Mouse (Mus musculus) midbrain, embryonic 12.5 days (tissue): ENCODE results near the gene Josd2. TPM values are rescaled to one million over a fixed set of nuclear protein-coding genes. Genes with fewer than 3 reads are reported as not detected.

ENCODE experiments used
- ATAC-seq: fragments of 200-750 bp; cut with Nextera tagmentation; 2 replicates; pipeline ENCODE4 v1.8.0; 2017; ENCODE audit warnings: low read depth, moderate TSS enrichment, moderate library complexity; ENCODE audit not compliant: low FRiP score
- H3K27ac ChIP-seq: fragments of 300-500 bp; sonication (generic); replicated peaks from 2 replicates; pipeline ENCODE4 v1.5.1; 2016; ENCODE audit warnings: mild to moderate bottlenecking
- H3K27me3 ChIP-seq: fragments of 300-500 bp; sonication (generic); 2 replicates; pipeline ENCODE4 v1.6.1; 2016; ENCODE audit warnings: mild to moderate bottlenecking
- H3K36me3 ChIP-seq: fragments of 300-500 bp; sonication (generic); 2 replicates; pipeline ENCODE4 v1.6.1; 2016
- H3K4me1 ChIP-seq: fragments of 300-500 bp; sonication (generic); 2 replicates; pipeline ENCODE4 v1.6.1; 2016
- H3K4me2 ChIP-seq: fragments of 300-500 bp; sonication (generic); replicated peaks from 2 replicates; pipeline ENCODE4 v1.6.1; 2016; ENCODE audit warnings: mild to moderate bottlenecking, moderate library complexity
- H3K4me3 ChIP-seq: fragments of 300-500 bp; sonication (generic); 2 replicates; pipeline ENCODE4 v1.5.1; 2016; ENCODE audit warnings: mild to moderate bottlenecking
- H3K9ac ChIP-seq: fragments of 300-500 bp; sonication (generic); replicated peaks from 2 replicates; pipeline ENCODE4 v1.6.1; 2016; ENCODE audit warnings: mild to moderate bottlenecking, moderate library complexity
- H3K9me3 ChIP-seq: fragments of 300-500 bp; sonication (generic); 2 replicates; pipeline ENCODE4 v1.6.1; 2016; ENCODE audit warnings: mild to moderate bottlenecking
- WGBS: fragments of 180-500 bp; shearing (Covaris S2); methylation state at CpG from one replicate; pipeline ENCODE4 v1.1.7; 2016; 5-methylcytosine and 5-hydroxymethylcytosine counted together
- polyA plus RNA-seq: library from polyadenylated mRNA; unstranded; fragments of >200 nt; fragmentation: Nextera tagmentation; extraction: Ambion mirVana; gene quantifications from 2 replicates; pipeline ENCODE4 v1.2.1, GENCODE M21; 2016

Gene Josd2
- polyA plus RNA-seq = 56.2 and 58.1 TPM in 2 replicates

DNA sequence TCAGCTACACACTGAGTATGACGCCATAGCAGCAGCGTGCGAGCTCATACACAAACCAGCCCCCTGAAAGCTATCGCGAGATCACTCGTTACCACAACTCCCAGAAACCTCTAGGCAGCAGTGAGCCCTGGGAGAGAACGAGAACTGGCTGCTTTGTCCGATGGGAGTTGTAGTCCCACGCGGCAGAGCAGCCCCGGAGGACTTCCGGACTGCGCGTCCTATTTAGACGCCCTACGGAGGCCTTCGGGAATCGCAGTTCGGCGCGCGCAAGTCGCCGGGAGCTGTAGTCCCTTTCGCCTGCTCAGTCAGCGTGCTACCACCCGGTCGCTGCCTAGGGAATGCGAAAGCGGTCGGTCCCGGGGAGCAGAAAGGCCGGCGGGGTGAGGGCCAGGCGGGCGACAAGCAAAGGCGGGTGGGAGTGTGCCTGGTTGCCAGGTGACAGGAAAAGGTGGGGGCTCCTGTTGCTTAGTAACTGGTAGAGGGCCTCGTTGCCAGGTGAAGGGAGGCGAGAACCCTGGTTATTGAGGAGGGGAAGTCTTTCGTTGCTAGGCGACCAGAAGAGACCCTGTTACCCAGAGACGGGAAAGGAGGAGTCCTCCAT lies at the start of gene Josd2:
Josd2 (plus strand) TSS at position 170 of the 601 bp plus-strand sequence.
- under 1% methylated on average over 42 of the region's 42 CpGs for WGBS
- peak within 1 kb of the TSS; percentile 49 for H3K4me3 ChIP-seq
- ATAC-seq = peak; percentile 92

DNA sequence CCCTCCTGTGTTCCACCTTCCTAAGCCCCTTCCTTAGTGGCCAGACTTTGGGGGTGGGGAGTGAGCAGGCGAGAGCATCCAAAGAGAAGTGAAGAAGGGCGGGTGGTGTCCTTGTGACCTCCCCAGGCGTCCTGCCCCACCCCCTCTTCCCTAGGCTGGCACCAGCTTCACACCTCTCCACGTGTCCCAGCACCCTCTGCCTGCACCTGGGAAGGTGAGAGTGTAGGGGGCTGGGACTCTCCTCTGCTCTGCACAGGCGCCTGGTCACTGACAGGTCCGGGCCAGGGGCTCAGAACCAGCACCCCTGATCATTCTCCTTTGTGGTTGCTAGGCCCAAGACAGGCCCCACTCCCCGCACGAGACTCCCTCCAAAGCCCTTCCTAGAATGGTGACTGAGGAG lies 40.1 kb upstream of the Josd2 start:
- no peaks in the 10 kb centered on the region for H3K9me3 ChIP-seq
- no peak for ATAC-seq
- peaks cover 9% of the 10 kb centered on the region; the same call in 1 of the 2 replicates for H3K27me3 ChIP-seq

More for the DNA sequence above, at the start of gene Josd2:
- Histone ChIP-seq H3K9me3 (no peaks in the 10 kb centered on the region), H3K27ac (peak within 1 kb of the TSS; percentile 89), H3K36me3 (peaks cover 11% of the 10 kb centered on the region), H3K9ac (peak within 1 kb of the TSS; percentile 52), H3K4me2 (peak within 1 kb of the TSS; percentile 61), H3K4me1 (peaks cover 50% of the 10 kb centered on the region), H3K27me3 (peaks cover 2% of the 10 kb centered on the region; the same call in 1 of the 2 replicates)

DNA sequence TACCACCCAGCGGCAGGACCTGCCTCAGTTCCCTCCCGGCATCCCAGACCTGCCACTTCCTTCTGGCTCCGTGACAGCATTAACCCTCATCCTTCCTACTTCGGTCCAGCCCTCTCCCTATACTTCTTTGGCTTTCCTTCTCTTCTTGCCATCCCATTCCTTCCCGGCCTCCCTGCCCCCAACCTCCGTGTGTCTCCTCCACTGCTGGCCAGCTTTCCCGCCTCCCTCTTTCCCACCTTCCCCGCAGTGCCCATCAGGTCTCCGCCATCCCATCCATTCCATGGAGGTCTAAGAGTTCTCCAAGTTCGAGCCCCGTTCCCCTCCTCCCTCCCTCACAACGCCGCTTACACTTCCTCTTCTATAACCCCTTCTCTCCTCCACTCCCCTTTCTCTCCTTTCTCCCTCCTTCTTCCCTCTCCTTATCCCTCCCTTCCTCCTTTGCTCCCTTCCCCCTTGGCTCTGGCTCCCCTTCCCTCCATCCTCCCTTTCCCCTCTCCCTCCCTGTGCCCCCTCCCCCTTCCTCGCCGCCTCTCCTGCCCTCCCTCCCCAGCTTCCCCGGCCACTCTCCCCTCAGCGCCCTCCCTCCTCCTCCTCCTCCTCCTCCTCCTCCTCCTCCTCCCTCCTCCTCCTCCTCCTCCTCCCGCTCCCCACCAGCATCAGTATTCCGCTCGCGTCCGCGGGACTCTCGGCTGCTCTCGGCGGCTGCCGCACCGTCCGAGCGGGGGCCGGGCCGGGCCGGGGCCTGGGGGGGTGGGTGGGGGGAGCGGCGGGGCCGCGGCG lies 39.4 kb upstream of the Josd2 start:
- Histone ChIP-seq H3K27me3 (peaks cover 9% of the 10 kb centered on the region; the same call in 1 of the 2 replicates), H3K9ac (peak overlapping the region; percentile 94), H3K36me3 (no peaks in the 10 kb centered on the region), H3K4me2 (peak overlapping the region; percentile 94), H3K27ac (peak overlapping the region; percentile 100), H3K4me3 (peak overlapping the region; percentile 81), H3K9me3 (no peaks in the 10 kb centered on the region), H3K4me1 (peaks cover 48% of the 10 kb centered on the region)
- WGBS = 1% methylated on average over 19 of the region's 38 CpGs
- ATAC-seq = peak; percentile 47

More for the DNA sequence above, 40.1 kb upstream of the Josd2 start:
- Histone ChIP-seq H3K4me3 (peak overlapping the region; percentile 81), H3K36me3 (no peaks in the 10 kb centered on the region), H3K4me1 (peaks cover 41% of the 10 kb centered on the region), H3K27ac (peak overlapping the region; percentile 100), H3K4me2 (peak overlapping the region; percentile 94), H3K9ac (peak overlapping the region; percentile 52)
- WGBS = 5% methylated on average over 8 of the region's 8 CpGs

DNA sequence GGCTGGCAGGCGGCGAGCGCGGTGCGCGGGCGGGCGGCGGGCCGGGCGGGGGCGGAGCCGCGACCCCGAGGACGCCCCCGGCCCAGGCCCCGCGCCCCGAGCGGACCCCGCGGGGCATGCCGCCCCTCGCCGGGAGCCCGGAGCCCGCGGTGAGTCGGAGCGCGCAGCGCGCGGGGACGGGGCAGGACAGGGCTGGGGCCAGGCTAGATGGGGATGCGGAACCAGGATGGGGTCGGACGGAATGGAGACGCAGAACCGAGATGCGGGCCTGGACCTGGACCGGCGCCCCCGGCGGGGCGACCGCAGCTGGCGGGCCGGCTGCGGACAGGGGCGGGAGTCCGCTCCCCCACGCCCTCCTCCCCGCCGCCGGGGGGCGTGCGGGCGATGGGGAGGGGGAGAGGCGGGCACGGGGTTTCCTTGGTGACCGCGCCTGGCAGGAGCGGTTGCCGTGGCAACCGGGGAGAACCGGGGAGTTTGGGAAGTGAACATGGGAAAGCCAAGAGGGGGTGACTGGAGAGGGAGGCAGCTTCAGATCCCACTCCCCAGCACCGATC lies 38.7 kb upstream of the Josd2 start, which contains the start of gene Lrrc4b:
Lrrc4b (plus strand) TSS at position 51 of the 554 bp plus-strand sequence.
- peak within 1 kb of the TSS; percentile 81 for H3K4me3 ChIP-seq

DNA sequence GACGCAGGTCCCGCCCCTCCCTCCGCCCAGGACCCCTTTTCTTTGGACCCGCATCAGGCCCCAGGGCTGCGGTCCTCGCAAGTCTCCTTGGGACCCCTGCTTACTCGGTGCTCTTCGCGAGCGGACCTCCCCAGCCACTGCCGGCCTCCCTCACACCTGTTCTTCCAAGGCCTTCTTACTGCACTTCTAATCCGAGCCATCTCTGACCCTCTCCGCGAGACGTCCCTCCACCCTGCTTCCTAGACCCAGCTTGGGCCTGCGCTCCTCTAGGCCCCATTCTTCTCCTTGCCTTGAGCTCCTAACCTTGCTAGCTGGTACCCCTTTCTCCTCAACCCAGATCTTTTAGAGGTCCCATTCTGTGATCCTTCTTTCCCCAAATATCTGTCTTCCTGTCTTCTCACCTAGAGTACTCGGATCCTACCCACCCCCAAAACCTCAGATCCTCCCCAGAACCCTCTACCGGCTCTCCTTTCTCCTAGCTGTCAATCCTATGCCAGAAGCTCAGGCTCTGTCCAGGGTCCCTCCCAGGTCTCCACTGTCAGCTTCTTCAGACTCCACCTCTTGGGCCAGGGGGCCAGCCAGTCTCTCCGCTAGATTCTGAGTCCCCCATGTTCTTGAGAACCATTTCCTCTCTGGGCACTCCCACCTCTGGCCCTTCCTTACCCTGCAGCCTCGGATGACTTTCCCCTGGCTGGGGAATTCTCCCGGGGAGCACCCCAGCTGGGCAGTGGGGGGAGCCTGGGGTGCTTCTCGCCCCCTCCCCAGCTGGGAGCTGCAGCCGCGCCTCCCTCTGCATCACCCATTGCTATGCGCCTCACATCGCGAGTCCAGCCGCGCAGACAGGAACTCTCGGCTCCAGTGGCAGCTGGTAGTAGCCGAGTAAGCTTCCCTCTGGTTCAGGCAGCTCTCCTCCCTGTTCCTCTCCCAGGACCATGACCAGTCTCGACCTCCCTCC lies 38.0 kb upstream of the Josd2 start:
- Histone ChIP-seq H3K27ac (peak overlapping the region; percentile 100), H3K4me3 (peak overlapping the region; percentile 81), H3K4me1 (peaks cover 53% of the 10 kb centered on the region), H3K36me3 (0 out of 2 replicates have a peak, but pooled peaks cover 7% of the 10 kb centered on the region), H3K9ac (peak overlapping the region; percentile 94), H3K27me3 (peaks cover 9% of the 10 kb centered on the region; the same call in 1 of the 2 replicates), H3K9me3 (no peaks in the 10 kb centered on the region), H3K4me2 (peak overlapping the region; percentile 94)
- peak; percentile 25 for ATAC-seq
- WGBS = under 1% methylated on average over 25 of the region's 32 CpGs

More for the DNA sequence above, 38.7 kb upstream of the Josd2 start, which contains the start of gene Lrrc4b:
- Histone ChIP-seq H3K27ac (peak within 1 kb of the TSS; percentile 100), H3K27me3 (peaks cover 9% of the 10 kb centered on the region; the same call in 1 of the 2 replicates), H3K4me2 (peak within 1 kb of the TSS; percentile 94), H3K9me3 (no peaks in the 10 kb centered on the region), H3K36me3 (0 out of 2 replicates have a peak, but pooled peaks cover 3% of the 10 kb centered on the region), H3K4me1 (peaks cover 53% of the 10 kb centered on the region), H3K9ac (peak within 1 kb of the TSS; percentile 94)
- 0% methylated on average over 44 of the region's 69 CpGs for WGBS
- peak; percentile 67 for ATAC-seq

DNA sequence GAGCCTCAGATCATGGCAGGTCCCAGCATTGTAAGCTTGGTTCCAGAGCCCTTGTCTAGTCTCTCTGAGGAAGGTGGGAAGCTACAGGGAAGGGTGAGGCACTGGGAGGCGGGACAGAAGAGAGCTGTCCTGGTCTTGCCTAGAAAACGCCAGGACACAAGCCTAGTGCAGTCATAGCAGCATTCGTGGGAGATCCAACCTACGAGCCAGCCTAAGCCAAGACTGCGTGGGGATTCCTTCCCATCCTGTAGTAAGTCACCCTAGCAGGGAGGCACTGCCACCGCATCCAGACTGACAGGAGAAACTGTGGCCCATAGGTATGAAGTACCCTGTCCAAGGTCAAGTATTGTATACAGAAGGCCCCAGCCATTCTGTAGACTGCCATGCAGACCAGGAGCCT lies 35.2 kb upstream of the Josd2 start:
- H3K4me2 ChIP-seq = no peak overlapping the region
- H3K27ac ChIP-seq = no peak overlapping the region
- no peak for ATAC-seq
- H3K9me3 ChIP-seq = no peaks in the 10 kb centered on the region
- 72% methylated on average over 6 of the region's 6 CpGs for WGBS
- H3K9ac ChIP-seq = no peak overlapping the region
- no peak overlapping the region for H3K4me3 ChIP-seq
- H3K27me3 ChIP-seq = 0 out of 2 replicates have a peak, but pooled peaks cover 2% of the 10 kb centered on the region
- H3K36me3 ChIP-seq = peaks cover 16% of the 10 kb centered on the region; the same call in 1 of the 2 replicates
- H3K4me1 ChIP-seq = peaks cover 47% of the 10 kb centered on the region

DNA sequence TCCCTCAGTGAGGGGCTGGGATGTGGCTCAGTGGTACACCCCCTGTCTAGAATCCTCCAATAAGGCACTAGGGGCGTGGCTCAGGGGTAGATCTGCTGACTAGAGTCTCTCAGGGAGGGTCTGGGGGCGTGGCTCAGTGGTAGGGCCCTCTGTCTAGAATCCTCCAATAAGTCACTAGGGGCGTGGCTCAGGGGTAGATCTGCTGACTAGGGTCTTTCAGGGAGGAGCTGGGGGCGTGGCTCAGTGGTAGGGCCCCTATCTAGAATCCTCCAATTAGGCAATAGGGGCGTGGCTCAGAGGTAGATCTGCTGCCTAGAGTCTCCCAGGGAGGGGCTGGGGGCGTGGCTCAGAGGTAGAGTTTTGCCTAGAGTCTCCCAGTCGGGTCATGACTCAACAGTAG lies 34.4 kb upstream of the Josd2 start:
- Histone ChIP-seq H3K4me2 (no peak overlapping the region), H3K9me3 (no peaks in the 10 kb centered on the region), H3K27ac (no peak overlapping the region), H3K36me3 (peaks cover 16% of the 10 kb centered on the region; the same call in 1 of the 2 replicates), H3K9ac (no peak overlapping the region), H3K4me1 (peaks cover 39% of the 10 kb centered on the region), H3K27me3 (no peaks in the 10 kb centered on the region), H3K4me3 (no peak overlapping the region)
- ATAC-seq = peak; percentile 28; the same call in 1 of the 2 replicates
- 7% methylated on average over 7 of the region's 7 CpGs for WGBS

DNA sequence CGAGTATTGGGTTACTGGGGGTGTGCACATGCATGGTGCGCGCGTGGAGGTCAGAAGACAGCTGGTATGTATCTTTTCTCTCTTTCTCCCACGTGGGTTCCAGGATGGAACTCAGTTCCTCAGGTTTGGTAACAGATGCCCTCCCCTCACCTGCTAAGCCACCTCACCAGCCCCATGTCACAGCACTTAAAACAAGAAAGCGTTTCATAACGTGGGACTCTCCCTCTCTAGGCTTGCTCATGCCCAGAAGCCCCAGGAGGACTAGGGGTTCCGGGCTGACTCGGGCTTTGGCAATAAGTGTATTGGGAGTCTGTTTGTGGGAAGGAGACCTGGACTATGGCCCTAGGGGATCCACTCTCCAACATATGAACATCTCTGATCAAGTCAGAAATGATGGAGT lies 33.7 kb upstream of the Josd2 start:
- Histone ChIP-seq H3K9me3 (no peaks in the 10 kb centered on the region), H3K9ac (no peak overlapping the region), H3K27ac (no peak overlapping the region), H3K27me3 (no peaks in the 10 kb centered on the region), H3K36me3 (peaks cover 16% of the 10 kb centered on the region; the same call in 1 of the 2 replicates), H3K4me2 (no peak overlapping the region), H3K4me1 (peaks cover 38% of the 10 kb centered on the region), H3K4me3 (no peak overlapping the region)
- ATAC-seq = no peak
- 79% methylated on average over 9 of the region's 9 CpGs for WGBS

DNA sequence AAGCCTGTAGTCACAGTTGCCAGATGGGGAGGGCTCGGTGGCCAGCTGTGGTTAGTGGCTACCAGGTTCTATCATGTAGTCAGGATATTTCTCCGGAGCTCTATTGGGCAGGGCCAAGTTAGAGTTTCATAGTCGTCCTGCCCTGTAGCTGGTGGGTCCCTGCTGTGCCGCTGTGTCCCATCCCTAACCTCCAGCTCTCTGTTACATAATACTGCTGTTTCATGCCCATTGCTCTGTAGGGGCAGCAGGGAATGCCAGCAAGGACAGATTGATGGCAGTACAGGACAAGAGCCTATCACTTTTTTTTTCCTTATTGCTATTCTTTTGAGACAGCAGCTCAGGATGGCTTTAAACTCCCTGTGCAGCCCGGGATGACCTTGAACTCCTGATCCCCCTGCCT lies 32.0 kb upstream of the Josd2 start:
- peaks cover 27% of the 10 kb centered on the region for H3K4me1 ChIP-seq
- no peak overlapping the region for H3K4me3 ChIP-seq
- WGBS = 70% methylated on average over 5 of the region's 5 CpGs
- no peak overlapping the region for H3K27ac ChIP-seq
- H3K27me3 ChIP-seq = peaks cover 12% of the 10 kb centered on the region; the same call in 1 of the 2 replicates
- H3K9me3 ChIP-seq = no peaks in the 10 kb centered on the region
- H3K4me2 ChIP-seq = no peak overlapping the region
- peaks cover 16% of the 10 kb centered on the region; the same call in 1 of the 2 replicates for H3K36me3 ChIP-seq
- H3K9ac ChIP-seq = no peak overlapping the region
- ATAC-seq = no peak

DNA sequence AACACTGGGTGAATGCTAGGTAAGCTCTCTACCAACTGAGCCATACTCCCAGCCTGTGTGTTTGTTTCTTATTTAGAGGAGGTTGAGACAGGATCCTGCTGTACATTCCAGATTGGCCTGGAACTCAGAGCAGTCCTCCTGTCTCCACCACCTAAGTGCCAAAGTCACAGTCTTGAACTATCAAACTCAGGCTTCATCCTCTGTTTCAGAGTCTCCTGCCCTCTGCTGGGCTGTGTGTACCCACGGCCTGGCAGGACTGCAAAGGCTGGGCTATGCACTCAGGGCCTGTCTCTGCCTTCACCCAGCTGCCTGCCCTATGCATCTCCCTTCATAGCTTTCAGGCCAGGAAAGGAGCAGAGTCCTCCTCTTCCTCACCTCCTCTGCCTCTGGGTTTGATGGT lies 31.5 kb upstream of the Josd2 start:
- WGBS = 21% methylated on average over 1 of the region's 1 CpGs
- H3K4me2 ChIP-seq = no peak overlapping the region
- no peaks in the 10 kb centered on the region for H3K9me3 ChIP-seq
- peaks cover 16% of the 10 kb centered on the region; the same call in 1 of the 2 replicates for H3K36me3 ChIP-seq
- H3K4me3 ChIP-seq = no peak overlapping the region
- no peak overlapping the region for H3K9ac ChIP-seq
- H3K27ac ChIP-seq = no peak overlapping the region
- no peak for ATAC-seq
- H3K27me3 ChIP-seq = peaks cover 12% of the 10 kb centered on the region; the same call in 1 of the 2 replicates
- H3K4me1 ChIP-seq = peaks cover 26% of the 10 kb centered on the region

DNA sequence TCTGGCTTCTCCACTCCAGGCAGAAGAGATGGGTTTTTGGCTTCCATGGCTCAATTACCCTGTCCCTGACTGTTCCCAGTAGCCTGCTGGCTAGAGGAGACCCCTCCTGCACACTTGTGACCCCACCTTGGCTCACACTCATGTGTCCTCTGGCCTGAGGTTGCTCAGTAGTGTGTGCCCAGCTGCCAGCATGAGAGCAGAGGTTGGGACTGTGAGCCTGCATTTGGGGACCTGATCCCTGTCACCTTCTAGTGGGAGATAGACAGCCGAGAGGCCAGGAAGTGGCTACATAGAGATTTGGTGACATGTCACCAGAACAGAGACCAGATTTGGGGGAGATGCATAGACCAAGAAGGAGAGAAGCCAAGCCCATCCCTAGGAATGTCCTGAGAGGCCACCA lies 30.6 kb upstream of the Josd2 start:
- Histone ChIP-seq H3K27me3 (peaks cover 12% of the 10 kb centered on the region; the same call in 1 of the 2 replicates), H3K9me3 (no peaks in the 10 kb centered on the region), H3K36me3 (peaks cover 16% of the 10 kb centered on the region; the same call in 1 of the 2 replicates), H3K27ac (no peak overlapping the region), H3K9ac (no peak overlapping the region), H3K4me2 (no peak overlapping the region), H3K4me3 (no peak overlapping the region), H3K4me1 (peaks cover 26% of the 10 kb centered on the region)
- no peak for ATAC-seq
- 80% methylated on average over 1 of the region's 1 CpGs for WGBS
